Mouse (Mus musculus) testis, postnatal 14 days (tissue): ENCODE measurements around the gene Farsb.
A peak's percentile ranks its signal among the peaks of the same experiment; 100 is the strongest.
"Not testable (repeated sequence)": the region's sequence is repeated elsewhere in the genome, so short reads cannot be mapped to it uniquely, and the experiment has no call there.

ENCODE experiments used
- DNase-seq: peaks from one replicate; pipeline ENCODE4 v3.0.0; 2021; ENCODE audit warnings: low spot score

Gene Farsb

GRCm38 (mm10) chr1:78488752-78489492, at the start of gene Farsb:
TSS of gene Farsb (minus strand) at chr1:78488897.
- DNase-seq = peak; percentile 90

- no peak for DNase-seq
Measured at GRCm38 (mm10) chr1:78538396-78538795, 49.7 kb upstream of the Farsb start.

GRCm38 (mm10) chr1:78537494-78538010, 48.9 kb upstream of the Farsb start:
- DNase-seq = peak; percentile 4

GRCm38 (mm10) chr1:78536310-78537164, 47.8 kb upstream of the Farsb start:
- peak; percentile 44 for DNase-seq

- no peak for DNase-seq
Measured at GRCm38 (mm10) chr1:78534428-78535150, 45.9 kb upstream of the Farsb start.

GRCm38 (mm10) chr1:78532184-78532800, 43.6 kb upstream of the Farsb start:
- DNase-seq = peak; percentile 45

- no peak for DNase-seq
Measured at GRCm38 (mm10) chr1:78530500-78531215, 42.0 kb upstream of the Farsb start.

- DNase-seq = no peak
Measured at GRCm38 (mm10) chr1:78529011-78529410, 40.3 kb upstream of the Farsb start.

- DNase-seq = no peak
Measured at GRCm38 (mm10) chr1:78528356-78528755, 39.7 kb upstream of the Farsb start.

GRCm38 (mm10) chr1:78525189-78525886, 36.6 kb upstream of the Farsb start:
- DNase-seq = peak; percentile 66

GRCm38 (mm10) chr1:78518907-78519306, 30.2 kb upstream of the Farsb start:
- no peak for DNase-seq

GRCm38 (mm10) chr1:78512756-78513155, 24.1 kb upstream of the Farsb start:
- no peak for DNase-seq

GRCm38 (mm10) chr1:78511621-78512160, 23.0 kb upstream of the Farsb start, which contains the start of gene BC035947:
TSS of gene BC035947 (minus strand) at chr1:78512158.
- peak; percentile 14 for DNase-seq

GRCm38 (mm10) chr1:78510862-78511261, 22.2 kb upstream of the Farsb start, which contains the start of gene Mogat1:
TSS of gene Mogat1 (plus strand) at chr1:78510991.
- no peak for DNase-seq

- DNase-seq = no peak
Measured at GRCm38 (mm10) chr1:78507137-78507536, 18.4 kb upstream of the Farsb start.

- DNase-seq = no peak
Measured at GRCm38 (mm10) chr1:78502527-78502926, 13.8 kb upstream of the Farsb start.

GRCm38 (mm10) chr1:78501856-78502255, 13.2 kb upstream of the Farsb start:
- not testable (repeated sequence) for DNase-seq

- DNase-seq = no peak
Measured at GRCm38 (mm10) chr1:78501036-78501435, 12.3 kb upstream of the Farsb start.

GRCm38 (mm10) chr1:78490143-78490542, 1.4 kb upstream of the Farsb start:
- no peak for DNase-seq

- DNase-seq = no peak
Measured at GRCm38 (mm10) chr1:78488427-78488751, 308 bp downstream of the Farsb start.
